Mouse (Mus musculus) kidney, postnatal 0 days (tissue): Measurements from ENCODE around the gene Snrpa1. TPM values are rescaled to one million over a fixed set of nuclear protein-coding genes. Genes with fewer than 3 reads are reported as not detected.

ENCODE experiments used
- ATAC-seq: fragments of 200-750 bp; cut with Nextera tagmentation; replicated peaks from 2 replicates; pipeline ENCODE4 v1.8.0; 2017; ENCODE audit warnings: low read depth, moderate number of reproducible peaks, moderate TSS enrichment, moderate library complexity; ENCODE audit not compliant: low FRiP score
- DNase-seq: peaks from one replicate; pipeline ENCODE4 v3.0.0-alpha.2; 2016; ENCODE audit warnings: low spot score
- H3K27ac ChIP-seq: fragments of 300-500 bp; sonication (generic); 2 replicates; pipeline ENCODE4 v1.5.1; 2014; ENCODE audit warnings: mild to moderate bottlenecking
- H3K27me3 ChIP-seq: fragments of 300-500 bp; sonication (generic); 2 replicates; pipeline ENCODE4 v1.6.1; 2014; ENCODE audit warnings: low read length, mixed read lengths; ENCODE audit not compliant: insufficient read depth
- H3K36me3 ChIP-seq: fragments of 300-500 bp; sonication (generic); 2 replicates; pipeline ENCODE4 v1.6.1; 2014; ENCODE audit warnings: low read length, mixed read lengths; ENCODE audit not compliant: insufficient read depth
- H3K4me1 ChIP-seq: fragments of 300-500 bp; sonication (generic); replicated peaks from 2 replicates; pipeline ENCODE4 v1.6.1; 2014; ENCODE audit warnings: antibody characterized with exemption, low read length, mixed read lengths; ENCODE audit not compliant: insufficient read depth
- H3K4me2 ChIP-seq: fragments of 300-500 bp; sonication (generic); 2 replicates; pipeline ENCODE4 v1.6.1; 2014; ENCODE audit warnings: mild to moderate bottlenecking, low read length, moderate library complexity, mixed read lengths
- H3K4me3 ChIP-seq: fragments of 300-500 bp; sonication (generic); replicated peaks from 2 replicates; pipeline ENCODE4 v1.5.1; 2014; ENCODE audit warnings: low read depth, low read length
- H3K9ac ChIP-seq: fragments of 300-500 bp; sonication (generic); 2 replicates; pipeline ENCODE4 v1.6.1; 2014; ENCODE audit warnings: low read depth, low read length
- H3K9me3 ChIP-seq: fragments of 300-500 bp; sonication (generic); replicated peaks from 2 replicates; pipeline ENCODE4 v1.6.1; 2016; ENCODE audit warnings: low read length, inconsistent platforms, mixed read lengths
- CTCF ChIP-seq: IDR thresholded peaks from 2 replicates; pipeline ENCODE4 v1.5.1; 2016; ENCODE audit warnings: antibody characterized with exemption, low read depth, mild to moderate bottlenecking, moderate library complexity
- WGBS: fragments of 180-500 bp; shearing (Covaris S2); extraction: QIAGEN DNeasy Blood & Tissue Kit; methylation state at CpG from one replicate; pipeline ENCODE4 v1.1.7; 2014; 5-methylcytosine and 5-hydroxymethylcytosine counted together
- polyA plus RNA-seq: library from polyadenylated mRNA; unstranded; fragments of >200 nt; fragmentation: Nextera tagmentation; extraction: Ambion mirVana; gene quantifications from 2 replicates; pipeline ENCODE4 v1.2.1, GENCODE M21; 2015

The Snrpa1 gene
- polyA plus RNA-seq, 1 experiment from 2014 or later: 114 TPM

- Histone ChIP-seq H3K36me3 (no peaks in the 10 kb centered on the region), H3K27ac (no peak overlapping the region), H3K27me3 (no peaks in the 10 kb centered on the region), H3K4me3 (peak overlapping the region; percentile 76), H3K9me3 (no peaks in the 10 kb centered on the region), H3K4me2 (peak overlapping the region; percentile 91), H3K9ac (peak overlapping the region; percentile 89), H3K4me1 (peaks cover 6% of the 10 kb centered on the region; the same call in 1 of the 2 replicates)
- TF ChIP-seq CTCF: no peak
- WGBS: 3% methylated on average over 10 of the region's 10 CpGs
- DNase-seq: peak; percentile 62
- no peak for ATAC-seq
Observed at GRCm38 (mm10) chr7:66110636-66111112, 51.9 kb downstream of the Snrpa1 start.

- no peaks in the 10 kb centered on the region for H3K36me3 ChIP-seq
- no peaks in the 10 kb centered on the region for H3K9me3 ChIP-seq
- 56% methylated on average over 10 of the region's 10 CpGs for WGBS
- peak overlapping the region; percentile 76; the same call in 1 of the 2 replicates for H3K4me3 ChIP-seq
- no peak for ATAC-seq
- no peak overlapping the region for H3K27ac ChIP-seq
- peak; percentile 34 for DNase-seq
- H3K4me1 ChIP-seq: peaks cover 11% of the 10 kb centered on the region; the same call in 1 of the 2 replicates
- no peak for TF ChIP-seq CTCF
- H3K9ac ChIP-seq: peak overlapping the region; percentile 89
- peak overlapping the region; percentile 91 for H3K4me2 ChIP-seq
- no peaks in the 10 kb centered on the region for H3K27me3 ChIP-seq
Observed at GRCm38 (mm10) chr7:66111211-66111610, 52.4 kb downstream of the Snrpa1 start.

GRCm38 (mm10) chr7:66113561-66113960 lies 54.8 kb downstream of the Snrpa1 start:
- Histone ChIP-seq H3K4me2 (no peak overlapping the region), H3K9ac (no peak overlapping the region), H3K9me3 (no peaks in the 10 kb centered on the region), H3K4me1 (0 out of 2 replicates have a peak, but pooled peaks cover 5% of the 10 kb centered on the region), H3K4me3 (no peak overlapping the region), H3K27ac (no peak overlapping the region), H3K27me3 (no peaks in the 10 kb centered on the region), H3K36me3 (no peaks in the 10 kb centered on the region)
- TF ChIP-seq CTCF: no peak
- ATAC-seq: no peak
- no peak for DNase-seq
- 90% methylated on average over 3 of the region's 3 CpGs for WGBS

DNA sequence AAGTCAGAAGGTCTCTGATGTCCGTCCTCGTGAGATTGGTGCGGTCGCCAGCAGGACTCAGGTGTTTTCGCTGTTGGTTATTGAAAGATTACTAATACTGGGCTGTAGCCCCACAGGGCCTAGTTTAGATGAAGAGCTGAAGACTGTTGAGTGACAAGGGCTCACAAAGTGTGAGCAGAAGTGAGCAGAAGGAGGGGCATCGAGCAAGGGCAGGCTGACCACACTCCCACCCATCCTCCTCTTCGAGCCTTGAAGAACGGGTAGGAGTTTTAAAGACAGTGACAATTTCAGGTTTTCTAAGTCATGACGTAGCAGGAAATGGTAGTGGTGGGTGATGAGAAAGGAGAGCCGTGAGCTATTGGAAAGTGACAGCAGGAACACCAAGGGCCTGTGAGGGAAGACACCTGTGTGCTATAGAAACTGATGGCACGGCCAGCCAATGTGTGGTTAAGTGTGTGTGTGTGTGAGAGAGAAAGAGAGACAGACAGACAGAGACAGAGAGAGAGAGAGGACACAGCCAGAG lies 57.1 kb downstream of the Snrpa1 start:
- H3K36me3 ChIP-seq: no peaks in the 10 kb centered on the region
- 60% methylated on average over 11 of the region's 11 CpGs for WGBS
- H3K9me3 ChIP-seq: no peaks in the 10 kb centered on the region
- peaks cover 9% of the 10 kb centered on the region; the same call in 1 of the 2 replicates for H3K4me1 ChIP-seq
- H3K4me2 ChIP-seq: no peak overlapping the region
- no peaks in the 10 kb centered on the region for H3K27me3 ChIP-seq
- H3K27ac ChIP-seq: no peak overlapping the region
- no peak overlapping the region for H3K9ac ChIP-seq
- DNase-seq (no peak), ATAC-seq (no peak)
- no peak overlapping the region for H3K4me3 ChIP-seq
- TF ChIP-seq CTCF: no peak

GRCm38 (mm10) chr7:66116906-66117482 lies 58.2 kb downstream of the Snrpa1 start:
- no peak for DNase-seq
- 76% methylated on average over 8 of the region's 8 CpGs for WGBS
- H3K9ac ChIP-seq: no peak overlapping the region
- TF ChIP-seq CTCF: no peak
- no peaks in the 10 kb centered on the region for H3K27me3 ChIP-seq
- no peak overlapping the region for H3K4me3 ChIP-seq
- peaks cover 12% of the 10 kb centered on the region; the same call in 1 of the 2 replicates for H3K4me1 ChIP-seq
- no peak for ATAC-seq
- no peaks in the 10 kb centered on the region for H3K9me3 ChIP-seq
- no peak overlapping the region for H3K27ac ChIP-seq
- H3K36me3 ChIP-seq: no peaks in the 10 kb centered on the region
- H3K4me2 ChIP-seq: no peak overlapping the region

- ATAC-seq (no peak), DNase-seq (no peak)
- Histone ChIP-seq H3K9me3 (no peaks in the 10 kb centered on the region), H3K4me1 (peaks cover 12% of the 10 kb centered on the region; the same call in 1 of the 2 replicates), H3K4me3 (no peak overlapping the region), H3K9ac (no peak overlapping the region), H3K4me2 (no peak overlapping the region), H3K27me3 (no peaks in the 10 kb centered on the region), H3K36me3 (no peaks in the 10 kb centered on the region), H3K27ac (no peak overlapping the region)
- TF ChIP-seq CTCF: no peak
- 96% methylated on average over 3 of the region's 3 CpGs for WGBS
Observed at GRCm38 (mm10) chr7:66118046-66118445, 59.2 kb downstream of the Snrpa1 start.
